Mouse (Mus musculus) embryonic facial prominence, embryonic 11.5 days (tissue): ENCODE results near the gene Sema5a. TPM values are rescaled to one million over a fixed set of nuclear protein-coding genes. Genes with fewer than 3 reads are reported as not detected.

ENCODE experiments used
- ATAC-seq: fragments of 200-750 bp; cut with Nextera tagmentation; replicated peaks from 2 replicates; pipeline ENCODE4 v1.8.0; 2017; ENCODE audit warnings: low read depth; ENCODE audit not compliant: insufficient number of reproducible peaks, low FRiP score, low TSS enrichment
- DNase-seq: peaks from one replicate; pipeline ENCODE4 v3.0.0-alpha.2; 2015; ENCODE audit warnings: low spot score
- H3K27ac ChIP-seq: fragments of 300-500 bp; sonication (generic); replicated peaks from 2 replicates; pipeline ENCODE4 v1.5.1; 2014; ENCODE audit warnings: mild to moderate bottlenecking, low read depth, low read length, control low read depth
- H3K27me3 ChIP-seq: fragments of 300-500 bp; sonication (generic); 2 replicates; pipeline ENCODE4 v1.6.1; 2014; ENCODE audit warnings: mild to moderate bottlenecking, low read length, moderate library complexity, mixed read lengths; ENCODE audit not compliant: control insufficient read depth, insufficient read depth
- H3K36me3 ChIP-seq: fragments of 300-500 bp; sonication (generic); replicated peaks from 2 replicates; pipeline ENCODE4 v1.6.1; 2014; ENCODE audit warnings: low read depth, mild to moderate bottlenecking, low read length, moderate library complexity, mixed read lengths; ENCODE audit not compliant: control insufficient read depth, insufficient read depth
- H3K4me1 ChIP-seq: fragments of 300-500 bp; sonication (generic); 2 replicates; pipeline ENCODE4 v1.6.1; 2014; ENCODE audit warnings: low read length, mixed read lengths; ENCODE audit not compliant: control insufficient read depth, insufficient read depth
- H3K4me2 ChIP-seq: fragments of 300-500 bp; sonication (generic); 2 replicates; pipeline ENCODE4 v1.6.1; 2014; ENCODE audit warnings: low read depth, mild to moderate bottlenecking, control low read depth, low read length, moderate library complexity
- H3K4me3 ChIP-seq: fragments of 300-500 bp; sonication (generic); 2 replicates; pipeline ENCODE4 v1.5.1; 2014; ENCODE audit warnings: low read depth, low read length, control low read depth
- H3K9ac ChIP-seq: fragments of 300-500 bp; sonication (generic); replicated peaks from 2 replicates; pipeline ENCODE4 v1.6.1; 2014; ENCODE audit warnings: mild to moderate bottlenecking, control low read depth, low read length
- H3K9me3 ChIP-seq: fragments of 300-500 bp; sonication (generic); replicated peaks from 2 replicates; pipeline ENCODE4 v1.6.1; 2016; ENCODE audit warnings: mild to moderate bottlenecking, low read length, inconsistent platforms, mixed read lengths; ENCODE audit not compliant: control insufficient read depth
- WGBS: fragments of 180-500 bp; shearing (Covaris S2); extraction: QIAGEN DNeasy Blood & Tissue Kit; methylation state at CpG from one replicate; pipeline ENCODE4 v1.1.7; 2014; 5-methylcytosine and 5-hydroxymethylcytosine counted together
- polyA plus RNA-seq: library from polyadenylated mRNA; unstranded; fragments of >200 nt; fragmentation: Nextera tagmentation; extraction: Ambion mirVana; gene quantifications from 2 replicates; pipeline ENCODE4 v1.2.1, GENCODE M21; 2014

Sema5a gene
- polyA plus RNA-seq, 1 experiment from 2014 or later, result 20.2 TPM

DNA sequence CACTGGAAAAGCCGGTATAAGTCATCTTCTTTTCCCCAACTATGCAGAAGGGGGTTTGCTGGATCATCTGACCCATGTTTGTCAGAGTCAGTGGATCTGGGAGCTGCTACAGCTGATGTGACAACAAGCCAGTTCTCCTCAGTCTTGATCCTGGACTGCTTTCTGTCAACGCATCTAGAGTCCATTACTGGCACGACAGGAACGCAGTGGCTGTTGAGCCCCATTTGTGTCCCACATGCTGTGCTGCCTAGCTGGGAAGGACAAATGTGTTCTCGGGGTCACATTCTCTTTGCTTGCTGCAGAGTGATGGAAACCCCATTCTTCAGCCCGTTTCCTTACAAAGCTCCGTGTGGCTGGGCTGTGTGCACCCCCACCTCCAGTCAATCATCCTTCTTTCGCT lies 12.7 kb downstream of the Sema5a start:
- no peaks in the 10 kb centered on the region for H3K9me3 ChIP-seq
- WGBS, result 63% methylated on average over 8 of the region's 8 CpGs
- peaks cover 4% of the 10 kb centered on the region; the same call in 1 of the 2 replicates for H3K4me1 ChIP-seq
- ATAC-seq (no peak), DNase-seq (no peak)
- no peak overlapping the region for H3K4me3 ChIP-seq
- no peak overlapping the region for H3K9ac ChIP-seq
- H3K27ac ChIP-seq, result no peak overlapping the region
- no peak overlapping the region for H3K4me2 ChIP-seq
- H3K27me3 ChIP-seq, result no peaks in the 10 kb centered on the region
- no peaks in the 10 kb centered on the region for H3K36me3 ChIP-seq

DNA sequence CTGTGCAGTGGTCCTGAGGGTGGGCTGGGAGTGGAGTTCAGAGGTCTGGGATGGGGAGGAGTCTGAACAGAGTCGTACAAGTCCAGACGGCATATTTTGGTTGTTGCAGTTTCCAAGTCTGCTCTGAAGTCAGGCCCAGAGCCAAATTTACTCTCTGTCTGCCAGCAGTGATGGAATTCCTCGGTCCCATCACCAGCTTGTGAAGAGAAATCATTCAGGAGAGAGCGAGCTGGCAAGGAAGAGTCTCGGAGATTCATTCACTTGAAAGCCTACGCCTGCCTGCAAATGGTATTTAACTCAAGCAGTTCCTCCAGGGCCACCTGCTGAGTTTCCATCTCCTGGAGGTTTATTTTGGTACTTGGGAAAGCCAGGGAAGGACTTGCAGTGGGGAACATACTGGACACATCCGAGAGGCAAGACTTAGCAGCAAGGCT lies 13.3 kb downstream of the Sema5a start:
- no peak for ATAC-seq
- Histone ChIP-seq H3K9ac (no peak overlapping the region), H3K9me3 (no peaks in the 10 kb centered on the region), H3K4me1 (peaks cover 4% of the 10 kb centered on the region; the same call in 1 of the 2 replicates), H3K27ac (no peak overlapping the region), H3K27me3 (no peaks in the 10 kb centered on the region), H3K36me3 (no peaks in the 10 kb centered on the region), H3K4me3 (no peak overlapping the region), H3K4me2 (no peak overlapping the region)
- no peak for DNase-seq
- WGBS, result 51% methylated on average over 7 of the region's 7 CpGs

DNA sequence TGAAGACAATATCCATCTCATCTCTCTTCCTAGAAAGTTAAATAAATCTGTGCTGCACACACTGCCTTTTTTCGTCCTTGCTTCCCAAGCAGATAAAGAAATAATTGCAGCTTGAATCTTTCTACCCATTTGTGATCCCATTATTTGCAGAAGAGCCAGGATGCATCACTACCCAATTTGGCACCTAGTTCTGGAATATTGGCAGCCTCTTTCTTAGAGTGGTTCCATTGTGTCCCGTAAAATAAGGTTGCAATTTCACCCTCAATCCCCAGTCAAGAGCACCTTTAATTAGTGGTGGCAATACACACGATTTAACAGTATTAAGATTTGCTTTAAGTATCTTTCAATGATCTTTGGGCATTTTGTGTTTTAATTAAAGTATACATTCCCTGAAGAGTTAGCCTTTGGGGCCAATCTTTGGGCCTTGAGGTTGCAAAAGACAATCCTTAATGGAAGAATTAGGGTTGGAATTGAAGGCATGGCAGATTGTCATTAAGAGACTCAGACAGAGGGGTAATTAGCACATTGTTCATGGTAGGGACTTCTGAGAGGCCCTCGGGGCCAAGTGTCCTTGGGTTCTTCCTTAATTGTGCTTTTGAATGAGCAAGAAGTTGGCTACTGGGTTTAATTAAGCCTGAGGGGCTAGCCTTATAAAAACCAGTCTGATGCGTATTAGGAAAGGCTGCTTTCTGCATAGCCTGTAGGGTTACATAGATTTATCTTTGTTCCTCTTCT lies 14.9 kb downstream of the Sema5a start:
- H3K4me1 ChIP-seq, result peaks cover 4% of the 10 kb centered on the region; the same call in 1 of the 2 replicates
- H3K27ac ChIP-seq, result no peak overlapping the region
- no peak overlapping the region for H3K4me3 ChIP-seq
- H3K36me3 ChIP-seq, result no peaks in the 10 kb centered on the region
- no peaks in the 10 kb centered on the region for H3K27me3 ChIP-seq
- H3K9ac ChIP-seq, result no peak overlapping the region
- WGBS, result 48% methylated on average over 5 of the region's 5 CpGs
- no peak overlapping the region for H3K4me2 ChIP-seq
- DNase-seq (no peak), ATAC-seq (no peak)
- no peaks in the 10 kb centered on the region for H3K9me3 ChIP-seq

DNA sequence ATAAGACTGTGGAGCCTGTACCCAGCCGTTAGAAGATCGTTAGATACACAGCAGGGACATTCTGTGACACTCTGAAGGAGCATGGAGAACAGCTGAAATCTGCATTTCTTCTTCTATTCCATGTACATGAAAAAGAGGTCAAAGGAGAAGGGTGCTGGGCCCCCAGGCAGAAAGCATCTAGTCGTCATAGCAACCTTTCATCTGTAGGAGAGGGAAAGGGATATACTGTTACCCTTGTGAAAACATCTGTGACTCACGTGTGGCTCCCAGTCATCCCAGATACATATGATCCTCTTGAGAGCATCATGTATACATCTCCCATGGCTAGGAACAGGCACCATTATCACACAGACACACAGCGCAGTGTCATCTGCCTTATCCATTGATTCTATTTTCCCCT lies 16.3 kb downstream of the Sema5a start:
- Histone ChIP-seq H3K4me3 (no peak overlapping the region), H3K4me2 (no peak overlapping the region), H3K27me3 (no peaks in the 10 kb centered on the region), H3K9ac (no peak overlapping the region), H3K9me3 (no peaks in the 10 kb centered on the region), H3K27ac (no peak overlapping the region), H3K4me1 (peaks cover 4% of the 10 kb centered on the region; the same call in 1 of the 2 replicates), H3K36me3 (no peaks in the 10 kb centered on the region)
- ATAC-seq, result peak; percentile 57; the same call in 1 of the 2 replicates
- 30% methylated on average over 5 of the region's 5 CpGs for WGBS
- peak; percentile 77 for DNase-seq

DNA sequence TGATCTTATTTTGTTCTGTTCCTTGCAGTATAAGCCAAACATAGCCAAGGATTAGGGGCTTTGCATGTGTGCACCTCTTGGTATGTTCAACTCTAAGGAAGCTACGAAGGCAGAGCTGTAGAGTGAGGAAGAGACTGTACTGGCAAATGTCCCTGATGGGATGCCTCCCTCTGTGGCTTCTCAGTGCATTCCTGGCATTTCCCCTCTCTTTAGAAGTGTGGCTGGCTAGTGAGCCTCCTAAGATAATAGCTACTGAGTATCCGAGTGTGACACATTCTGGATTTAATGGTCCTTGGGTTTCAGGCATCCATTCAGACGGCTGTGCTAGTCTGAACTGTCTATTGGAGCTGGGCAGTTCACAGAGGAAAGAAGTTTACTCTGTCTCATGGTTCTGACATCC lies 19.0 kb downstream of the Sema5a start:
- DNase-seq (no peak), ATAC-seq (no peak)
- H3K27ac ChIP-seq, result no peak overlapping the region
- H3K36me3 ChIP-seq, result no peaks in the 10 kb centered on the region
- 63% methylated on average over 3 of the region's 3 CpGs for WGBS
- H3K4me1 ChIP-seq, result peaks cover 4% of the 10 kb centered on the region; the same call in 1 of the 2 replicates
- H3K27me3 ChIP-seq, result no peaks in the 10 kb centered on the region
- H3K9ac ChIP-seq, result no peak overlapping the region
- no peaks in the 10 kb centered on the region for H3K9me3 ChIP-seq
- H3K4me2 ChIP-seq, result no peak overlapping the region
- no peak overlapping the region for H3K4me3 ChIP-seq

DNA sequence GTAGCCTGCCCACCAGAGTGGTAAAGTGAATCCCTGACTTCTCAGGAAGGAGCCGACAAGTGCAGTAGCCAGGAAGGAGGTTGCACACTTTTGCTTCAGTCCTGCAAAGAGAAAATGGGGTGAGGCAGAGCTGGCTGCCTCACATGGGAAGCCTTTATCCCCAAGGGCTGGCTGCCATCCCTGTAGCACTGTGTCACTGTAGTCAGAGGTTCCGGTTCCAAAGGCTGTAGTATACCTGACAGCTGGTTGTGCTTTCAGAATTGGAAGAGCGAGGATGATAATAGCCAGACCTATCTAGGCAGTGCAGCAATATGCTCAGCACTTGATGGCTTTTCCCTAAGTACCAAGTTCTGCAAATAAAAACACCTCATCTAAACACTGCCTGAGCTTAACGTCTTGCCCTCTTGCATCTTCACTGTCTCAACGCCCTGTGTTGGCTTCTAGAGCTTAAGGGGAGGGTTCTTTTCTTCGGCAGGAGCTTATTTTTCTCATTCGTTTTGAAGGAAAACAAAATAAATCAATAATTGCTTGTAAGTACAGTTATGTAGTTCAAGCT lies 20.3 kb downstream of the Sema5a start:
- Histone ChIP-seq H3K27me3 (no peaks in the 10 kb centered on the region), H3K4me1 (peaks cover 4% of the 10 kb centered on the region; the same call in 1 of the 2 replicates), H3K9ac (no peak overlapping the region), H3K36me3 (no peaks in the 10 kb centered on the region), H3K9me3 (no peaks in the 10 kb centered on the region), H3K4me3 (no peak overlapping the region), H3K27ac (no peak overlapping the region), H3K4me2 (no peak overlapping the region)
- 84% methylated on average over 7 of the region's 7 CpGs for WGBS
- no peak for DNase-seq
- no peak for ATAC-seq

DNA sequence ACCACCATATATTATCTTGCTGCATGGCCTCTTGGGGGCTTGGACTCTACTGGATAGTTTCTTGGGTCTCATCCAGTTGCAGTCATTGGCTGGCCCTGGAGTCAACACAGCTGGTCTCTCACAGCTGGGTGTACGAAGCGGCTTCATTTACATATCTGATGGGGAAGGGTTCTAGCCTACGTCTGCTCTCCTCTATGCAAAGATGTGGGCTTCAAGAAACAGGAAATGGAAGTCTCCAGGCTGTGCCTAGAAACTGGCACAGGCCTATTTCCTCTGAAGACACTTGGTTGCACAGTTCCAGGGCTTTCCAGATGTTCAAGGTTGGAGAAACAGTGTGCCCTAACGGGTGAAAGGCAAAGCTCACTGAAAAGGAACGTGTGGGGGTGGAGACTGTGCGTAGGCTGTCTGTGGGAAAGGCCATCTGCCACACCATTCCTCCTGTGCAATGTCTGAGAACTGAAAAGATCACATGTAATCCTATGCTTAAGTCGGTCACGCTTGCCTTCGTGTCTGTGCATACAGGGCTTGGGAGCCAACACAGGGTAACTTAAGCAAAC lies 20.8 kb downstream of the Sema5a start:
- ATAC-seq, result 0 out of 2 replicates have a peak, but pooled peaks have one; percentile 12
- H3K27ac ChIP-seq, result no peak overlapping the region
- WGBS, result 72% methylated on average over 9 of the region's 9 CpGs
- no peak overlapping the region for H3K4me3 ChIP-seq
- peaks cover 4% of the 10 kb centered on the region; the same call in 1 of the 2 replicates for H3K4me1 ChIP-seq
- no peaks in the 10 kb centered on the region for H3K36me3 ChIP-seq
- no peaks in the 10 kb centered on the region for H3K27me3 ChIP-seq
- H3K9ac ChIP-seq, result no peak overlapping the region
- no peak overlapping the region for H3K4me2 ChIP-seq
- DNase-seq, result no peak
- no peaks in the 10 kb centered on the region for H3K9me3 ChIP-seq
